Mouse (Mus musculus): ENCODE measurements at regions not wholly inside any gene's neighbourhood (a gene's known extent, or its start where the extent isn't known, plus 50 kb on each side); places are given as distances from the start of the nearest gene placed in this dataset.

DNA sequence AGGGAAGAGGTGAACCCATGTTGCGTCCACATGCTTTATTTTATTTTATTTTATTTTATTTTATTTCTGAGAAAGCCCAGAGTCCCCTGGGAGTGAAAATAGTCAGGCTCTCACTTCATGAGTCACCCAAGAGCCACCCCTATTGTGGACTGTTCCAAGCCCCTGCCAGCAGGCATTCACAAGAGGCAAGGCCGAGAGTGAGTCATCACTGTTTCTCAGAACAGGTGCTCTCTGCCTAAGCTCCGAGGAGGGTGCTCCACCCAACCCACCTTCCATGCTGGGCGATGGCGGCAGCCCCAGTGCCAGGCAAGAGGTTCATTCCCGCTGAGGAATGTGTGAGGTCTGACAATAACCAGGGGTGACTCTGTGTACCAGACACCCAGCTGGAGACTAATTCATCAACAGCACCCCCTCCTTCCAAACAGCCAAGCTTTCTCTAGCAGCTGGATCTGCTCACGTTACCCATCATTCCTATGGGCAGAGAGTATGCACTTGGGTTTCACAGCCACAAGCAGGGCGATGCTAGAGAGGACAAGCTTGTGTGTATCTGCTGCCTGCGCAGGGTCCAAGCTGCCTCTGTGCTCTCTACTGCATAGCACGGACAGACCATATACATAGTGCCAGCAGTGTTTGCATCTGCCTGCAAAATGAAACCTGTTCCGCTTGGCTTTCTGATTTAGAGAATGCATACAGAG lies 122.8 kb downstream of the Zfp706 start:
- TF ChIP-seq POLR2A (IDR thresholded peaks at IDR 0.05; ENCODE audit: borderline replicate concordance, control insufficient read depth, low read depth, low read length) (no peak), CTCF (IDR thresholded peaks at IDR 0.05; ENCODE audit: control insufficient read depth, insufficient read depth, low read length) (no peak)

Measured in bone marrow, adult 2 months (tissue).